Mouse (Mus musculus) right cerebral cortex, postnatal 36 days (tissue): ENCODE measurements around the gene Fbxo44.
"Not testable (repeated sequence)": the region's sequence is repeated elsewhere in the genome, so short reads cannot be mapped to it uniquely, and the experiment has no call there.

ENCODE experiments used
- DNase-seq, 2 experiments: peaks; one replicate each; pipeline ENCODE4 v3.0.0; 2022; ENCODE audit warnings: low spot score in 2 of 2, mixed read lengths in 1 of 2

Fbxo44 gene

GRCm38 (mm10) chr4:148130561-148131413 is 29.5 kb downstream of the Fbxo44 start, which contains the start of gene Draxin:
Draxin (minus strand) TSS chr4:148130698.
- no peak for DNase-seq

- no peak for DNase-seq
Observed at GRCm38 (mm10) chr4:148130133-148130532, 30.1 kb downstream of the Fbxo44 start, which contains the start of gene Mad2l2. Mad2l2 (plus strand) TSS chr4:148130384.

GRCm38 (mm10) chr4:148128672-148129071 is 31.6 kb downstream of the Fbxo44 start:
- no peak for DNase-seq

GRCm38 (mm10) chr4:148128241-148128640 is 32.0 kb downstream of the Fbxo44 start:
- DNase-seq, result no peak

- no peak for DNase-seq
Observed at GRCm38 (mm10) chr4:148122694-148123066, 37.6 kb downstream of the Fbxo44 start.

GRCm38 (mm10) chr4:148121982-148122693 is 38.1 kb downstream of the Fbxo44 start:
- no peak for DNase-seq

- peak in 1 of 2 experiments; percentile 49 for DNase-seq
Observed at GRCm38 (mm10) chr4:148121362-148121761, 38.9 kb downstream of the Fbxo44 start.

GRCm38 (mm10) chr4:148120555-148120954 is 39.7 kb downstream of the Fbxo44 start:
- DNase-seq, result no peak

GRCm38 (mm10) chr4:148119578-148119977 is 40.7 kb downstream of the Fbxo44 start:
- DNase-seq, result not testable (repeated sequence)

GRCm38 (mm10) chr4:148117392-148117791 is 42.9 kb downstream of the Fbxo44 start:
- DNase-seq, result no peak

- DNase-seq, result no peak
Observed at GRCm38 (mm10) chr4:148116657-148117056, 43.6 kb downstream of the Fbxo44 start.

GRCm38 (mm10) chr4:148115467-148115866 is 44.8 kb downstream of the Fbxo44 start:
- DNase-seq, result no peak

GRCm38 (mm10) chr4:148114758-148115391 is 45.4 kb downstream of the Fbxo44 start:
- DNase-seq, result peak; percentile 25 to 45

- no peak for DNase-seq
Observed at GRCm38 (mm10) chr4:148112519-148112918, 47.8 kb downstream of the Fbxo44 start.

- no peak for DNase-seq
Observed at GRCm38 (mm10) chr4:148109215-148109614, 51.1 kb downstream of the Fbxo44 start.

GRCm38 (mm10) chr4:148108565-148109100 is 51.6 kb downstream of the Fbxo44 start:
- no peak for DNase-seq

- no peak for DNase-seq
Observed at GRCm38 (mm10) chr4:148107621-148108291, 52.5 kb downstream of the Fbxo44 start.

- DNase-seq, result no peak
Observed at GRCm38 (mm10) chr4:148104146-148104545, 56.1 kb downstream of the Fbxo44 start.
